Mouse (Mus musculus): ENCODE measurements at regions not wholly inside any gene's neighbourhood (a gene's known extent, or its start where the extent isn't known, plus 50 kb on each side); places are given as distances from the start of the nearest gene placed in this dataset.

GRCm38 (mm10) chr14:60490886-60491285 lies 117.8 kb downstream of the Amer2 start:
- Histone ChIP-seq H3K9ac (no peak overlapping the region), H3K36me3 (no peaks in the 10 kb centered on the region), H3K4me3 (no peak overlapping the region), H3K4me2 (no peak overlapping the region), H3K27ac (no peak overlapping the region), H3K4me1 (replicated peaks) (peaks cover 8% of the 10 kb centered on the region; the same call in 1 of the 2 replicates), H3K27me3 (peaks cover 12% of the 10 kb centered on the region; the same call in 1 of the 2 replicates), H3K9me3 (replicated peaks) (no peaks in the 10 kb centered on the region)
- WGBS: 85% methylated on average over 2 of the region's 2 CpGs
- ATAC-seq (replicated peaks; ENCODE audit: insufficient number of reproducible peaks, insufficient read depth, low FRiP score, low read depth): no peak

GRCm38 (mm10) chr14:60495441-60495840 lies 122.4 kb downstream of the Amer2 start:
- Histone ChIP-seq H3K9ac (no peak overlapping the region), H3K4me3 (no peak overlapping the region), H3K27me3 (no peaks in the 10 kb centered on the region), H3K27ac (no peak overlapping the region), H3K9me3 (replicated peaks) (no peaks in the 10 kb centered on the region), H3K4me2 (no peak overlapping the region), H3K36me3 (no peaks in the 10 kb centered on the region), H3K4me1 (replicated peaks) (no peaks in the 10 kb centered on the region)
- no peak for ATAC-seq (replicated peaks; ENCODE audit: insufficient number of reproducible peaks, insufficient read depth, low FRiP score, low read depth)
- WGBS: 74% methylated on average over 5 of the region's 5 CpGs

- no peak overlapping the region for H3K4me2 ChIP-seq
- no peak overlapping the region for H3K27ac ChIP-seq
- no peaks in the 10 kb centered on the region for H3K27me3 ChIP-seq
- no peak overlapping the region for H3K9ac ChIP-seq
- H3K36me3 ChIP-seq: no peaks in the 10 kb centered on the region
- H3K4me1 ChIP-seq (replicated peaks): peaks cover 8% of the 10 kb centered on the region; the same call in 1 of the 2 replicates
- H3K4me3 ChIP-seq: no peak overlapping the region
- WGBS: 75% methylated on average over 6 of the region's 6 CpGs
- H3K9me3 ChIP-seq (replicated peaks): no peaks in the 10 kb centered on the region
- ATAC-seq (replicated peaks; ENCODE audit: insufficient number of reproducible peaks, insufficient read depth, low FRiP score, low read depth): no peak
These were observed 129.5 kb downstream of the Amer2 start for GRCm38 (mm10) chr14:60502552-60502951.

GRCm38 (mm10) chr14:60505066-60505465 lies 128.7 kb upstream of the Spata13 start:
- Histone ChIP-seq H3K4me1 (replicated peaks) (peaks cover 8% of the 10 kb centered on the region; the same call in 1 of the 2 replicates), H3K4me2 (no peak overlapping the region), H3K9ac (no peak overlapping the region), H3K27me3 (no peaks in the 10 kb centered on the region), H3K36me3 (no peaks in the 10 kb centered on the region), H3K9me3 (replicated peaks) (no peaks in the 10 kb centered on the region), H3K4me3 (no peak overlapping the region), H3K27ac (no peak overlapping the region)
- 85% methylated on average over 6 of the region's 6 CpGs for WGBS
- ATAC-seq (replicated peaks; ENCODE audit: insufficient number of reproducible peaks, insufficient read depth, low FRiP score, low read depth): no peak

- Histone ChIP-seq H3K4me3 (0 out of 2 replicates have a peak overlapping the region, but pooled peaks have one; percentile 12), H3K36me3 (no peaks in the 10 kb centered on the region), H3K27ac (no peak overlapping the region), H3K27me3 (no peaks in the 10 kb centered on the region), H3K9ac (no peak overlapping the region), H3K9me3 (replicated peaks) (no peaks in the 10 kb centered on the region), H3K4me1 (replicated peaks) (peaks cover 8% of the 10 kb centered on the region; the same call in 1 of the 2 replicates), H3K4me2 (peak overlapping the region; percentile 50)
- no peak for ATAC-seq (replicated peaks; ENCODE audit: insufficient number of reproducible peaks, insufficient read depth, low FRiP score, low read depth)
- 36% methylated on average over 12 of the region's 12 CpGs for WGBS
These were observed 127.5 kb upstream of the Spata13 start for GRCm38 (mm10) chr14:60506296-60506695.

GRCm38 (mm10) chr14:60513560-60513959 lies 120.2 kb upstream of the Spata13 start:
- H3K27me3 ChIP-seq: no peaks in the 10 kb centered on the region
- H3K4me3 ChIP-seq: no peak overlapping the region
- ATAC-seq (replicated peaks; ENCODE audit: insufficient number of reproducible peaks, insufficient read depth, low FRiP score, low read depth): no peak
- no peaks in the 10 kb centered on the region for H3K4me1 ChIP-seq (replicated peaks)
- H3K9me3 ChIP-seq (replicated peaks): no peaks in the 10 kb centered on the region
- H3K36me3 ChIP-seq: no peaks in the 10 kb centered on the region
- H3K27ac ChIP-seq: no peak overlapping the region
- H3K4me2 ChIP-seq: no peak overlapping the region
- H3K9ac ChIP-seq: no peak overlapping the region
- 24% methylated on average over 8 of the region's 8 CpGs for WGBS

- Histone ChIP-seq H3K9me3 (replicated peaks) (no peaks in the 10 kb centered on the region), H3K27me3 (no peaks in the 10 kb centered on the region), H3K9ac (no peak overlapping the region), H3K36me3 (no peaks in the 10 kb centered on the region), H3K4me1 (replicated peaks) (no peaks in the 10 kb centered on the region), H3K27ac (no peak overlapping the region), H3K4me2 (no peak overlapping the region), H3K4me3 (no peak overlapping the region)
- no peak for ATAC-seq (replicated peaks; ENCODE audit: insufficient number of reproducible peaks, insufficient read depth, low FRiP score, low read depth)
- 65% methylated on average over 12 of the region's 12 CpGs for WGBS
These were observed 118.6 kb upstream of the Spata13 start for GRCm38 (mm10) chr14:60515094-60515786.

- Histone ChIP-seq H3K4me2 (no peak overlapping the region), H3K9ac (no peak overlapping the region), H3K4me1 (replicated peaks) (no peaks in the 10 kb centered on the region), H3K27ac (no peak overlapping the region), H3K4me3 (no peak overlapping the region), H3K27me3 (no peaks in the 10 kb centered on the region), H3K9me3 (replicated peaks) (no peaks in the 10 kb centered on the region), H3K36me3 (no peaks in the 10 kb centered on the region)
- ATAC-seq (replicated peaks; ENCODE audit: insufficient number of reproducible peaks, insufficient read depth, low FRiP score, low read depth): no peak
- WGBS: 92% methylated on average over 11 of the region's 11 CpGs
These were observed 115.9 kb upstream of the Spata13 start for GRCm38 (mm10) chr14:60517891-60518290.

- H3K27me3 ChIP-seq: no peaks in the 10 kb centered on the region
- H3K4me1 ChIP-seq (replicated peaks): no peaks in the 10 kb centered on the region
- no peaks in the 10 kb centered on the region for H3K36me3 ChIP-seq
- no peaks in the 10 kb centered on the region for H3K9me3 ChIP-seq (replicated peaks)
- H3K27ac ChIP-seq: no peak overlapping the region
- no peak overlapping the region for H3K4me2 ChIP-seq
- WGBS: 54% methylated on average over 1 of the region's 1 CpGs
- no peak overlapping the region for H3K9ac ChIP-seq
- ATAC-seq (replicated peaks; ENCODE audit: insufficient number of reproducible peaks, insufficient read depth, low FRiP score, low read depth): no peak
- no peak overlapping the region for H3K4me3 ChIP-seq
These were observed 110.8 kb upstream of the Spata13 start for GRCm38 (mm10) chr14:60523010-60523409.

- Histone ChIP-seq H3K36me3 (no peaks in the 10 kb centered on the region), H3K27ac (no peak overlapping the region), H3K27me3 (no peaks in the 10 kb centered on the region), H3K9me3 (replicated peaks) (no peaks in the 10 kb centered on the region), H3K4me1 (replicated peaks) (peaks cover 7% of the 10 kb centered on the region), H3K9ac (no peak overlapping the region), H3K4me2 (no peak overlapping the region), H3K4me3 (no peak overlapping the region)
- WGBS: 67% methylated on average over 4 of the region's 4 CpGs
- ATAC-seq (replicated peaks; ENCODE audit: insufficient number of reproducible peaks, insufficient read depth, low FRiP score, low read depth): no peak
These were observed 108.9 kb upstream of the Spata13 start for GRCm38 (mm10) chr14:60524869-60525268.

GRCm38 (mm10) chr14:60525284-60525962 lies 108.4 kb upstream of the Spata13 start:
- Histone ChIP-seq H3K4me3 (no peak overlapping the region), H3K27me3 (no peaks in the 10 kb centered on the region), H3K9ac (no peak overlapping the region), H3K9me3 (replicated peaks) (no peaks in the 10 kb centered on the region), H3K27ac (no peak overlapping the region), H3K4me2 (no peak overlapping the region), H3K4me1 (replicated peaks) (peaks cover 11% of the 10 kb centered on the region), H3K36me3 (no peaks in the 10 kb centered on the region)
- 66% methylated on average over 13 of the region's 13 CpGs for WGBS
- no peak for ATAC-seq (replicated peaks; ENCODE audit: insufficient number of reproducible peaks, insufficient read depth, low FRiP score, low read depth)

GRCm38 (mm10) chr14:60525979-60526378 lies 107.8 kb upstream of the Spata13 start:
- Histone ChIP-seq H3K4me1 (replicated peaks) (peaks cover 12% of the 10 kb centered on the region), H3K27me3 (no peaks in the 10 kb centered on the region), H3K4me3 (no peak overlapping the region), H3K4me2 (no peak overlapping the region), H3K9me3 (replicated peaks) (no peaks in the 10 kb centered on the region), H3K9ac (no peak overlapping the region), H3K36me3 (no peaks in the 10 kb centered on the region), H3K27ac (no peak overlapping the region)
- ATAC-seq (replicated peaks; ENCODE audit: insufficient number of reproducible peaks, insufficient read depth, low FRiP score, low read depth): no peak
- 58% methylated on average over 3 of the region's 3 CpGs for WGBS
